In genomic region chr7:16329146-16329545, GRCm38 (mm10) we compare ENCODE assay signal across 17 mouse cellular contexts.
"Had no signal": no experiment of that assay in that cellular context is flagged by ENCODE, and none has a peak within 500 bp of the region (broad histone marks: within the 10 kb centered on the region; RNA-seq: fewer than 3 reads in every experiment).

No protein-coding gene starts in this region.

- DNase-seq: kidney, adult 11 months; kidney, adult 8-10 months; kidney, postnatal 10 days; layer of hippocampus, adult 9-11 months; liver, postnatal 0 days; thymus, adult 18-20 months; thymus, postnatal 36 days had no signal

- H3K27ac ChIP-seq: intestine, embryonic 15.5 days; kidney, embryonic 15.5 days; layer of hippocampus, adult 2 months; limb, embryonic 15.5 days; liver, embryonic 14.5 days; lung, embryonic 15.5 days; midbrain, embryonic 10.5 days; midbrain, embryonic 13.5 days had no signal

- H3K4me3 ChIP-seq: intestine, embryonic 15.5 days; kidney, embryonic 15.5 days; layer of hippocampus, adult 2 months; limb, embryonic 15.5 days; lung, embryonic 15.5 days; midbrain, embryonic 10.5 days; midbrain, embryonic 13.5 days had no signal

- H3K4me2 ChIP-seq: intestine, embryonic 15.5 days; kidney, embryonic 15.5 days; limb, embryonic 15.5 days; liver, embryonic 11.5 days; lung, embryonic 15.5 days; midbrain, embryonic 13.5 days had no signal

- H3K9ac ChIP-seq: intestine, embryonic 15.5 days; kidney, embryonic 15.5 days; limb, embryonic 15.5 days; liver, embryonic 14.5 days; liver, postnatal 0 days; lung, embryonic 15.5 days; midbrain, embryonic 13.5 days had no signal

- H3K9me3 ChIP-seq: intestine, embryonic 15.5 days; kidney, embryonic 15.5 days; limb, embryonic 15.5 days; lung, embryonic 15.5 days; midbrain, embryonic 10.5 days; midbrain, embryonic 13.5 days had no signal

- H3K27me3 ChIP-seq: intestine, embryonic 15.5 days; kidney, embryonic 15.5 days; limb, embryonic 15.5 days; lung, embryonic 15.5 days; midbrain, embryonic 13.5 days had no signal

- ATAC-seq: intestine, embryonic 15.5 days; liver, postnatal 0 days; midbrain, embryonic 13.5 days; midbrain, embryonic 16.5 days had no signal
